Mouse (Mus musculus): ENCODE measurements around the gene Tmtc4.

DNA sequence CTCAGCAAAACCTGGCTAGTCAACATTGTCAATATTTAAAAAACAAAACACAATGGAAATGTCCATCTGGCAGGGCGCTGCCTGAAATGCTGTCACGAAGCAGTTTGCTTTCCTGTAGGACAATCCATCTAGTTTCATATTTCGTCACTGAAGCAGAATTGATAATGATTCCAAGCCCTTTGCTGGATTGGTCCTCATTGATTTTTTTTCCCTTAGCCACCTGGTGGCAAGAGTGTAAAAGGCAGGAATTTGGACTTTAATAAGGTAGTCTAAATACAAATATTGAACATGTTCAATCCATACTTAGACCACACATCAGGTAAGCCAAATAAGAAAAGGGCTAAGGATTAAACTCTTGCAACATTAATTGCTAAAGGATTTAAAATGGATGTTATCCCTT lies 82.7 kb downstream of the Tmtc4 start:
- no peak for TF ChIP-seq POLR2A (IDR thresholded peaks at IDR 0.05; ENCODE audit: low read depth, low read length)
- no peak for TF ChIP-seq CTCF (IDR thresholded peaks at IDR 0.05; ENCODE audit: borderline replicate concordance, insufficient read depth, low read length)
